Mouse (Mus musculus) lung, postnatal 0 days (tissue): Measurements from ENCODE around the gene Kctd11.

Experiments
- CTCF ChIP-seq: IDR thresholded peaks from 2 replicates; pipeline ENCODE4 v1.5.1; 2016; ENCODE audit warnings: antibody characterized with exemption, mild to moderate bottlenecking
- EP300 ChIP-seq: IDR thresholded peaks from 2 replicates; pipeline ENCODE4 v1.6.1; 2016; ENCODE audit warnings: antibody characterized with exemption, mild to moderate bottlenecking, control low read depth

- TF ChIP-seq CTCF (no peak), EP300 (no peak)
These were observed 37.8 kb upstream of the Kctd11 start for GRCm38 (mm10) chr11:69919053-69919452.
